Comparison of ENCODE assay signal across 23 mouse cellular contexts in the genomic region with DNA sequence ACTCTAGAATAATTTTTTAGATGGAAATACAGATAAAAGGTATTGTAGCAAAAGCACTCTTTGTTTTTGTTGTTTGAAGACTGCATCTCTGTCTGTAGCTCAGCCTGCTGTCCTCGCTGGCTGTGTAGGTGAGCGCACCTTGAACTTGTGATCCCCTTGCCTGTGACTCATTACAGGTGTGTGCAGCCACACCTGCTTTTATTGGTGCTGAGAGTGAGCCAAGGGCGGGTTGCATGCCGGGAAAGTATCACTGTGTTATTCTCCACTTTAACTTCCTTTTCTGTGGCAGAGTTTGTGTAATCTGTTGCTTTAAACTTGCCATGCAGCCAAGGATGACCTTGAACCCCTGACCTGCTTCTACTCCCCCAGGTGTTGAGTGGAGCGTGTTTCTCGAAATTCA. TPM values are rescaled to one million over a fixed set of nuclear protein-coding genes. Genes with fewer than 3 reads are reported as not detected.
A peak's percentile ranks its signal among the peaks of the same experiment; 100 is the strongest.
DNase-seq lines count a peak whose midpoint lies in the region; ATAC-seq and TF ChIP-seq lines count a peak whose summit lies in the region.
"Had no signal": no experiment of that assay in that cellular context is flagged by ENCODE, and none has a peak within 500 bp of the region (broad histone marks: within the 10 kb centered on the region; RNA-seq: fewer than 3 reads in every experiment).

No protein-coding gene starts in this region.

- no peak overlapping the region for H3K9ac ChIP-seq in liver, postnatal 0 days (replicated peaks)
- H3K9ac ChIP-seq in liver, embryonic 11.5 days (ENCODE audit: low read depth, low read length), result no peak overlapping the region
- no peak overlapping the region for H3K9ac ChIP-seq in intestine, embryonic 15.5 days
- H3K9ac ChIP-seq in stomach, postnatal 0 days (ENCODE audit: low read length), result no peak overlapping the region
- H3K9ac ChIP-seq: embryonic facial prominence, embryonic 13.5 days; forebrain, embryonic 12.5 days had no signal

- no peak overlapping the region for H3K4me3 ChIP-seq in liver, postnatal 0 days (ENCODE audit: low read depth, low read length)
- H3K4me3 ChIP-seq in liver, embryonic 11.5 days (ENCODE audit: low read depth, low read length), result no peak overlapping the region
- H3K4me3 ChIP-seq in intestine, embryonic 15.5 days (replicated peaks), result no peak overlapping the region
- H3K4me3 ChIP-seq in stomach, postnatal 0 days (ENCODE audit: low read depth, low read length), result no peak overlapping the region
- H3K4me3 ChIP-seq: embryonic facial prominence, embryonic 13.5 days; forebrain, embryonic 12.5 days; heart, embryonic 10.5 days had no signal

- TF ChIP-seq EP300 in liver, postnatal 0 days (IDR thresholded peaks at IDR 0.05; ENCODE audit: low read depth), result peak; percentile 43; the same call in 1 of the 2 replicates
- TF ChIP-seq EP300 in stomach, postnatal 0 days (optimal IDR thresholded peaks at IDR 0.05), result no peak

- no peaks in the 10 kb centered on the region for H3K4me1 ChIP-seq in liver, postnatal 0 days (ENCODE audit: insufficient read depth)
- H3K4me1 ChIP-seq in liver, embryonic 11.5 days (replicated peaks; ENCODE audit: control insufficient read depth, insufficient read depth, low read length), result no peaks in the 10 kb centered on the region
- no peaks in the 10 kb centered on the region for H3K4me1 ChIP-seq in intestine, embryonic 15.5 days (replicated peaks)
- H3K4me1 ChIP-seq in stomach, postnatal 0 days (replicated peaks; ENCODE audit: control insufficient read depth, insufficient read depth), result no peaks in the 10 kb centered on the region
- H3K4me1 ChIP-seq: embryonic facial prominence, embryonic 13.5 days; forebrain, embryonic 12.5 days; heart, embryonic 10.5 days had no signal

- ATAC-seq in liver, postnatal 0 days, result peak; percentile 90
- no peak for ATAC-seq in liver, embryonic 11.5 days (replicated peaks; ENCODE audit: low FRiP score)
- ATAC-seq in intestine, embryonic 15.5 days, result peak; percentile 95
- ATAC-seq in stomach, postnatal 0 days (ENCODE audit: low FRiP score, low TSS enrichment), result peak; percentile 93
- ATAC-seq: CD4-positive, CD25-positive, alpha-beta regulatory T cell, adult 4 months; forebrain, embryonic 16.5 days had no signal

- H3K27me3 ChIP-seq in liver, postnatal 0 days (ENCODE audit: insufficient read depth, low read length), result no peaks in the 10 kb centered on the region
- no peaks in the 10 kb centered on the region for H3K27me3 ChIP-seq in liver, embryonic 11.5 days (replicated peaks; ENCODE audit: control insufficient read depth, insufficient read depth, low read length)
- no peaks in the 10 kb centered on the region for H3K27me3 ChIP-seq in intestine, embryonic 15.5 days (replicated peaks)
- no peaks in the 10 kb centered on the region for H3K27me3 ChIP-seq in stomach, postnatal 0 days (ENCODE audit: control insufficient read depth, insufficient read depth, low read length)
- H3K27me3 ChIP-seq: embryonic facial prominence, embryonic 13.5 days; forebrain, embryonic 12.5 days had no signal

- 72% methylated on average over 6 of the region's 6 CpGs for WGBS in liver, postnatal 0 days (ENCODE audit: insufficient replicate concordance)
- 84% methylated on average over 6 of the region's 6 CpGs for WGBS in liver, embryonic 11.5 days
- WGBS in intestine, embryonic 15.5 days, result 68% methylated on average over 6 of the region's 6 CpGs
- 25% methylated on average over 6 of the region's 6 CpGs for WGBS in large intestine, adult 2 months
- 55% methylated on average over 6 of the region's 6 CpGs for WGBS in stomach, postnatal 0 days

- H3K36me3 ChIP-seq in liver, postnatal 0 days (replicated peaks; ENCODE audit: insufficient read depth, low read length), result peaks cover 51% of the 10 kb centered on the region
- peaks cover 6% of the 10 kb centered on the region; the same call in 1 of the 2 replicates for H3K36me3 ChIP-seq in liver, embryonic 11.5 days (ENCODE audit: control insufficient read depth, insufficient read depth, low read length)
- peaks cover 10% of the 10 kb centered on the region for H3K36me3 ChIP-seq in intestine, embryonic 15.5 days
- peaks cover 3% of the 10 kb centered on the region for H3K36me3 ChIP-seq in stomach, postnatal 0 days (ENCODE audit: control insufficient read depth, insufficient read depth, low read length)

- H3K27ac ChIP-seq in liver, postnatal 0 days (ENCODE audit: low read depth), result peak overlapping the region; percentile 59
- H3K27ac ChIP-seq in liver, embryonic 11.5 days (ENCODE audit: low read depth, low read length), result no peak overlapping the region
- 0 out of 2 replicates have a peak overlapping the region, but pooled peaks have one; percentile 55 for H3K27ac ChIP-seq in intestine, embryonic 15.5 days
- H3K27ac ChIP-seq in stomach, postnatal 0 days (replicated peaks), result no peak overlapping the region
- H3K27ac ChIP-seq: embryonic facial prominence, embryonic 13.5 days; forebrain, embryonic 12.5 days; heart, embryonic 10.5 days had no signal

- DNase-seq in liver, postnatal 0 days, result no peak
- DNase-seq in liver, embryonic 11.5 days (ENCODE audit: low spot score), result no peak
- peak; percentile 91 for DNase-seq in large intestine, adult 2 months (ENCODE audit: low read depth, low spot score)
- DNase-seq in stomach, postnatal 0 days (ENCODE audit: low spot score), result peak; percentile 53
- DNase-seq in retina, embryonic 14.5 days (ENCODE audit: low spot score), result no peak
- no peak for DNase-seq in cerebellum, postnatal 14 days
- DNase-seq in MN1 (ENCODE audit: low spot score), result no peak
- DNase-seq: adrenal gland, postnatal 10 days; B cell, adult 2 months; cerebellum, adult 11-12 months; cerebellum, adult 9-10 months; cerebellum, postnatal 36 days; gastrocnemius, postnatal 10 days; heart, adult 18-20 months; heart, postnatal 10 days; heart, postnatal 4 days had no signal

- no peak for TF ChIP-seq CTCF in liver, postnatal 0 days (IDR thresholded peaks at IDR 0.05; ENCODE audit: low read depth)
- no peak for TF ChIP-seq CTCF in stomach, postnatal 0 days (IDR thresholded peaks at IDR 0.05; ENCODE audit: low read depth)

- H3K4me2 ChIP-seq in liver, postnatal 0 days (ENCODE audit: low read depth, low read length), result no peak overlapping the region
- no peak overlapping the region for H3K4me2 ChIP-seq in liver, embryonic 11.5 days
- no peak overlapping the region for H3K4me2 ChIP-seq in intestine, embryonic 15.5 days (replicated peaks)
- H3K4me2 ChIP-seq in stomach, postnatal 0 days (replicated peaks; ENCODE audit: low read depth), result no peak overlapping the region
- H3K4me2 ChIP-seq: embryonic facial prominence, embryonic 13.5 days; forebrain, embryonic 12.5 days had no signal

- no peaks in the 10 kb centered on the region for H3K9me3 ChIP-seq in liver, postnatal 0 days (ENCODE audit: low read length)
- no peaks in the 10 kb centered on the region for H3K9me3 ChIP-seq in liver, embryonic 11.5 days (ENCODE audit: control insufficient read depth, low read length)
- no peaks in the 10 kb centered on the region for H3K9me3 ChIP-seq in intestine, embryonic 15.5 days
- H3K9me3 ChIP-seq in stomach, postnatal 0 days (ENCODE audit: control insufficient read depth, low read length), result no peaks in the 10 kb centered on the region
- H3K9me3 ChIP-seq: embryonic facial prominence, embryonic 13.5 days; forebrain, embryonic 12.5 days; G1E; heart, embryonic 10.5 days had no signal

RNA-seq across cellular contexts. Expression of gene Ipmk, which starts 28.5 kb away (rescaled TPM):
- 9.4 and 10.9 TPM in 2 replicates for polyA plus RNA-seq in liver, postnatal 0 days (2015; fragmentation: Nextera tagmentation; extraction: Ambion mirVana)
- polyA plus RNA-seq in liver, embryonic 11.5 days (2014; fragmentation: Nextera tagmentation; extraction: Ambion mirVana), result 18.2 and 21.0 TPM in 2 replicates
- polyA plus RNA-seq in intestine, embryonic 15.5 days (2015; fragmentation: Nextera tagmentation; extraction: Ambion mirVana), result 26.2 and 28.3 TPM in 2 replicates
- 47.1 and 76.3 TPM in 2 replicates for polyA plus RNA-seq in large intestine, adult 2 months (2012; rRNA removed)
- polyA plus RNA-seq in stomach, postnatal 0 days (2015; fragmentation: Nextera tagmentation; extraction: Ambion mirVana), result 9.0 and 9.7 TPM in 2 replicates

RNA-seq across cellular contexts. Expression of gene Cisd1, which starts 31.3 kb away (rescaled TPM):
- polyA plus RNA-seq in liver, postnatal 0 days (2015; fragmentation: Nextera tagmentation; extraction: Ambion mirVana), result 261 and 297 TPM in 2 replicates
- polyA plus RNA-seq in liver, embryonic 11.5 days (2014; fragmentation: Nextera tagmentation; extraction: Ambion mirVana), result 129 TPM in 2 replicates
- 115 and 118 TPM in 2 replicates for polyA plus RNA-seq in intestine, embryonic 15.5 days (2015; fragmentation: Nextera tagmentation; extraction: Ambion mirVana)
- 62.2 and 67.7 TPM in 2 replicates for polyA plus RNA-seq in large intestine, adult 2 months (2012; rRNA removed)
- polyA plus RNA-seq in stomach, postnatal 0 days (2015; fragmentation: Nextera tagmentation; extraction: Ambion mirVana), result 143 and 147 TPM in 2 replicates

Comparison
In these comparisons a context has a peak if more than half of its experiments do, and no peak if none do; other contexts are left out.
1. H3K27ac ChIP-seq: peak in liver, postnatal 0 days (single experiment) and intestine, embryonic 15.5 days (single experiment); none in liver, embryonic 11.5 days (single experiment) and stomach, postnatal 0 days (single experiment).
2. DNase-seq: peak in large intestine, adult 2 months (single experiment) and stomach, postnatal 0 days (single experiment); none in liver, postnatal 0 days (single experiment), liver, embryonic 11.5 days (single experiment), retina, embryonic 14.5 days (single experiment), cerebellum, postnatal 14 days (0 of 2) and MN1 (single experiment).